Mouse (Mus musculus) CH12.LX (cell line): ENCODE data around the gene Lrrc75b. TPM values are rescaled to one million over a fixed set of nuclear protein-coding genes. Genes with fewer than 3 reads are reported as not detected.

Experiments used
- DNase-seq: peaks from one replicate; pipeline ENCODE4 v3.0.0-alpha.2; 2013; ENCODE audit errors: extremely low read depth
- H3K27ac ChIP-seq: 2 replicates; pipeline ENCODE4 v1.5.1; 2012; ENCODE audit warnings: low read depth, mild to moderate bottlenecking, control low read depth, moderate library complexity; ENCODE audit not compliant: insufficient read depth
- H3K27me3 ChIP-seq: replicated peaks from 2 replicates; pipeline ENCODE3; 2012; ENCODE audit warnings: inconsistent platforms
- H3K36me3 ChIP-seq, 2 experiments: replicated peaks in 1 of 2; 2 replicates each; pipeline versions ENCODE3 to v1.6.1; 2012; ENCODE audit warnings: inconsistent platforms in 1 of 2, low read length in 1 of 2, mild to moderate bottlenecking in 1 of 2, mixed read lengths in 1 of 2, moderate library complexity in 1 of 2; ENCODE audit not compliant: control insufficient read depth in 1 of 2, insufficient read depth in 1 of 2
- H3K4me1 ChIP-seq, 2 experiments: 2 replicates each; pipeline ENCODE4 v1.6.1; 2012; ENCODE audit warnings: inconsistent platforms in 1 of 2, moderate library complexity in 1 of 2; ENCODE audit not compliant: insufficient read depth in 2 of 2, control insufficient read depth in 1 of 2
- H3K4me2 ChIP-seq: 2 replicates; pipeline ENCODE4 v1.6.1; 2012; ENCODE audit warnings: low read depth, mild to moderate bottlenecking, control low read depth; ENCODE audit not compliant: poor library complexity, insufficient read depth, severe bottlenecking
- H3K4me3 ChIP-seq, 3 experiments: fragments of 150-350 bp in 1 of 3; sonication (generic) in 1 of 3; replicated peaks in 1 of 3; 2 replicates each; pipeline versions ENCODE3 to v1.5.1; 2011 to 2012; ENCODE audit warnings: low read depth in 2 of 3, low read length in 2 of 3, mild to moderate bottlenecking in 2 of 3, moderate library complexity in 2 of 3, control low read depth in 1 of 3, improper control_type of control experiment in 1 of 3, inconsistent platforms in 1 of 3, mixed read lengths in 1 of 3; ENCODE audit not compliant: poor library complexity in 1 of 3
- H3K79me2 ChIP-seq: replicated peaks from 2 replicates; pipeline ENCODE4 v1.6.1; 2012; ENCODE audit warnings: mild to moderate bottlenecking, moderate library complexity; ENCODE audit not compliant: control insufficient read depth, poor library complexity, insufficient read depth, severe bottlenecking; ENCODE audit errors: extremely low read depth
- H3K9ac ChIP-seq: 2 replicates; pipeline ENCODE4 v1.6.1; 2012; ENCODE audit warnings: low read depth, mild to moderate bottlenecking, control low read depth, moderate library complexity; ENCODE audit not compliant: insufficient read depth
- H3K9me3 ChIP-seq: replicated peaks from 2 replicates; pipeline ENCODE3; 2012; ENCODE audit warnings: low read length, inconsistent platforms, mixed read lengths
- CHD1 ChIP-seq: IDR thresholded peaks from 2 replicates; pipeline ENCODE4 v1.6.1; 2012; ENCODE audit warnings: low read depth, low read length, improper control_type of control experiment, inconsistent platforms
- CHD2 ChIP-seq: IDR thresholded peaks from 2 replicates; pipeline ENCODE4 v1.6.1; 2011; ENCODE audit warnings: low read length, improper control_type of control experiment
- ELF1 ChIP-seq: IDR thresholded peaks from 2 replicates; pipeline ENCODE4 v1.6.1; 2014; ENCODE audit warnings: low read depth, mild to moderate bottlenecking, inconsistent platforms, low read length, improper control_type of control experiment
- HCFC1 ChIP-seq: IDR thresholded peaks from 2 replicates; pipeline ENCODE4 v1.6.1; 2012; ENCODE audit warnings: low read depth, mild to moderate bottlenecking, inconsistent platforms, low read length, improper control_type of control experiment
- IRF4 ChIP-seq: IDR thresholded peaks from 2 replicates; pipeline ENCODE4 v1.6.1; 2014; ENCODE audit warnings: low read depth, mild to moderate bottlenecking, inconsistent platforms, low read length, improper control_type of control experiment
- JUN ChIP-seq: IDR thresholded peaks from 2 replicates; pipeline ENCODE4 v1.6.1; 2011; ENCODE audit warnings: low read depth, mild to moderate bottlenecking, low read length, improper control_type of control experiment, moderate library complexity; ENCODE audit not compliant: insufficient read depth
- MEF2A ChIP-seq: IDR thresholded peaks from 2 replicates; pipeline ENCODE4 v1.6.1; 2014; ENCODE audit warnings: low read depth, mild to moderate bottlenecking, inconsistent platforms, low read length, improper control_type of control experiment, borderline replicate concordance
- MYC ChIP-seq: IDR thresholded peaks from 2 replicates; pipeline ENCODE4 v1.6.1; 2011; ENCODE audit warnings: low read depth, mild to moderate bottlenecking, improper control_type of control experiment, low read length
- NELFE ChIP-seq: IDR thresholded peaks from 2 replicates; pipeline ENCODE4 v1.6.1; 2011; ENCODE audit warnings: low read depth, low read length, improper control_type of control experiment
- NRF1 ChIP-seq: IDR thresholded peaks from 2 replicates; pipeline ENCODE4 v1.6.1; 2014; ENCODE audit warnings: low read depth, mild to moderate bottlenecking, inconsistent platforms, low read length, improper control_type of control experiment, moderate library complexity
- SIN3A ChIP-seq: IDR thresholded peaks from 2 replicates; pipeline ENCODE4 v1.6.1; 2012; ENCODE audit warnings: low read length, improper control_type of control experiment, inconsistent platforms
- SMC3 ChIP-seq: IDR thresholded peaks from 2 replicates; pipeline ENCODE4 v1.6.1; 2011; ENCODE audit warnings: low read depth, low read length, improper control_type of control experiment
- UBTF ChIP-seq: IDR thresholded peaks from 2 replicates; pipeline ENCODE4 v1.6.1; 2012; ENCODE audit warnings: low read depth, mild to moderate bottlenecking, inconsistent platforms, low read length, improper control_type of control experiment, moderate library complexity
- USF1 ChIP-seq: IDR thresholded peaks from 2 replicates; pipeline ENCODE4 v1.6.1; 2014; ENCODE audit warnings: low read depth, mild to moderate bottlenecking, inconsistent platforms, low read length, improper control_type of control experiment
- USF2 ChIP-seq: conservative IDR thresholded peaks from 2 replicates; pipeline ENCODE4 v1.6.1; 2011; ENCODE audit warnings: low read depth, low read length, improper control_type of control experiment
- ZC3H11A ChIP-seq: IDR thresholded peaks from 2 replicates; pipeline ENCODE4 v1.6.1; 2012; ENCODE audit warnings: low read depth, mild to moderate bottlenecking, inconsistent platforms, low read length, improper control_type of control experiment
- ZMIZ1 ChIP-seq: IDR thresholded peaks from 2 replicates; pipeline ENCODE4 v1.6.1; 2012; ENCODE audit warnings: low read depth, mild to moderate bottlenecking, inconsistent platforms, low read length, improper control_type of control experiment
- dilution Hi-C: fragments of 300-500 bp; cut with MboI; formaldehyde crosslinking; loops from 2 replicates; pipeline ENCODE4 v1.14.3; 2020; ENCODE audit warnings: low sequenced_read_pairs; ENCODE audit not compliant: extremely low pct_unique_long_range_greater_than_20kb, extremely low pct_ligation_motif_present
- in situ Hi-C: fragments of 300-500 bp; cut with MboI; formaldehyde crosslinking; loops from 3 replicates; pipeline ENCODE4 v1.14.3; 2019; ENCODE audit warnings: low sequenced_read_pairs, low pct_ligation_motif_present, low pct_unique_long_range_greater_than_20kb, mixed read lengths
- polyA plus RNA-seq: library from polyadenylated mRNA; unstranded; fragments of >175 nt; gene quantifications from 2 replicates; pipeline ENCODE4 v1.2.1, GENCODE M21; 2012; ENCODE audit warnings: low read depth; ENCODE audit not compliant: insufficient read length
- total RNA-seq, 2 experiments: library from RNA; depleted of rRNA; stranded (reverse); fragments of 300-350 nt in 1 of 2; fragments of >200 nt in 1 of 2; gene quantifications; 2 replicates each; pipeline ENCODE4 v1.2.3; 2012 to 2014

Gene Lrrc75b
- total and polyA plus RNA-seq, 3 experiments, result not detected

GRCm38 (mm10) chr10:75555557-75555956, 4.6 kb downstream of the Lrrc75b start:
- H3K27ac ChIP-seq, result no peak overlapping the region
- no peak overlapping the region for H3K4me3 ChIP-seq
- H3K79me2 ChIP-seq, result no peaks in the 10 kb centered on the region
- no peak for DNase-seq
- no peak for TF ChIP-seq CHD2
- TF ChIP-seq UBTF, result no peak
- TF ChIP-seq NRF1, result no peak
- TF ChIP-seq SMC3, result no peak
- no peak for TF ChIP-seq ZC3H11A
- no peak for TF ChIP-seq CHD1
- TF ChIP-seq MYC, result no peak
- no peak for TF ChIP-seq SIN3A
- TF ChIP-seq JUN, result no peak
- TF ChIP-seq ZMIZ1, result no peak
- TF ChIP-seq MEF2A, result no peak
- no peak overlapping the region for H3K4me2 ChIP-seq
- dilution Hi-C loops, result no loop called here
- H3K9ac ChIP-seq, result no peak overlapping the region
- no peaks in the 10 kb centered on the region for H3K36me3 ChIP-seq
- H3K9me3 ChIP-seq, result no peaks in the 10 kb centered on the region
- in situ Hi-C loops, result no loop called here
- peaks cover 8% of the 10 kb centered on the region for H3K27me3 ChIP-seq
- peaks cover 14 to 32% of the 10 kb centered on the region in 2 experiments for H3K4me1 ChIP-seq

GRCm38 (mm10) chr10:75554090-75554489, 6.0 kb downstream of the Lrrc75b start:
- H3K27me3 ChIP-seq, result peaks cover 3% of the 10 kb centered on the region
- H3K4me1 ChIP-seq, result peaks cover 11 to 27% of the 10 kb centered on the region in 2 experiments
- H3K36me3 ChIP-seq, result no peaks in the 10 kb centered on the region
- no peak overlapping the region for H3K4me2 ChIP-seq
- H3K27ac ChIP-seq, result no peak overlapping the region
- in situ Hi-C loops, result no loop called here
- no peak overlapping the region for H3K4me3 ChIP-seq
- H3K9me3 ChIP-seq, result no peaks in the 10 kb centered on the region
- H3K9ac ChIP-seq, result no peak overlapping the region
- no peak for TF ChIP-seq USF2
- TF ChIP-seq USF1, result no peak
- TF ChIP-seq UBTF, result no peak
- no peak for TF ChIP-seq ZMIZ1
- no peak for TF ChIP-seq ELF1
- TF ChIP-seq IRF4, result no peak
- TF ChIP-seq NELFE, result no peak
- no peak for TF ChIP-seq MEF2A
- no peak for TF ChIP-seq HCFC1
- TF ChIP-seq ZC3H11A, result no peak
- no peak for DNase-seq
- H3K79me2 ChIP-seq, result no peaks in the 10 kb centered on the region
- dilution Hi-C loops, result no loop called here
